Mouse (Mus musculus) neural tube, embryonic 14.5 days (tissue): ENCODE data around the gene Gm20683. TPM values are rescaled to one million over a fixed set of nuclear protein-coding genes. Genes with fewer than 3 reads are reported as not detected.

ENCODE experiments used
- ATAC-seq: fragments of 200-750 bp; cut with Nextera tagmentation; 2 replicates; pipeline ENCODE4 v1.8.0; 2017; ENCODE audit warnings: low read depth, mild to moderate bottlenecking, moderate TSS enrichment, moderate library complexity
- H3K27ac ChIP-seq: fragments of 300-500 bp; sonication (generic); 2 replicates; pipeline ENCODE4 v1.5.1; 2014; ENCODE audit warnings: low read depth, mild to moderate bottlenecking, control low read depth, low read length, moderate library complexity, mixed read lengths
- H3K27me3 ChIP-seq: fragments of 300-500 bp; sonication (generic); 2 replicates; pipeline ENCODE4 v1.6.1; 2014; ENCODE audit warnings: low read length; ENCODE audit not compliant: control insufficient read depth, insufficient read depth
- H3K36me3 ChIP-seq: fragments of 300-500 bp; sonication (generic); 2 replicates; pipeline ENCODE4 v1.6.1; 2014; ENCODE audit warnings: low read length, mixed read lengths; ENCODE audit not compliant: control insufficient read depth, insufficient read depth
- H3K4me1 ChIP-seq: fragments of 300-500 bp; sonication (generic); 2 replicates; pipeline ENCODE4 v1.6.1; 2014; ENCODE audit warnings: low read length; ENCODE audit not compliant: control insufficient read depth, insufficient read depth
- H3K4me2 ChIP-seq: fragments of 300-500 bp; sonication (generic); 2 replicates; pipeline ENCODE4 v1.6.1; 2014; ENCODE audit warnings: mild to moderate bottlenecking, low read depth, low read length, control low read depth
- H3K4me3 ChIP-seq: fragments of 300-500 bp; sonication (generic); 2 replicates; pipeline ENCODE4 v1.5.1; 2014; ENCODE audit warnings: low read depth, low read length, control low read depth, mixed read lengths
- H3K9ac ChIP-seq: fragments of 300-500 bp; sonication (generic); replicated peaks from 2 replicates; pipeline ENCODE4 v1.6.1; 2014; ENCODE audit warnings: low read depth, mild to moderate bottlenecking, control low read depth, low read length, mixed read lengths
- H3K9me3 ChIP-seq: fragments of 300-500 bp; sonication (generic); 2 replicates; pipeline ENCODE4 v1.6.1; 2016; ENCODE audit warnings: low read length; ENCODE audit not compliant: control insufficient read depth
- whole genome bisulfite sequencing: fragments of 180-500 bp; shearing (Covaris S2); extraction: QIAGEN DNeasy Blood & Tissue Kit; methylation state at CpG from one replicate; pipeline ENCODE4 v1.1.7; 2014; 5-methylcytosine and 5-hydroxymethylcytosine counted together
- polyA plus RNA-seq: library from polyadenylated mRNA; unstranded; fragments of >200 nt; fragmentation: Nextera tagmentation; extraction: Ambion mirVana; gene quantifications from 2 replicates; pipeline ENCODE4 v1.2.1, GENCODE M21; 2014

Gm20683 gene
- polyA plus RNA-seq, 1 experiment from 2014 or later: 10.6 TPM

- H3K27me3 ChIP-seq: no peaks in the 10 kb centered on the region
- peak within 1 kb of the TSS; percentile 7; the same call in 1 of the 2 replicates for H3K27ac ChIP-seq
- H3K9me3 ChIP-seq: no peaks in the 10 kb centered on the region
- WGBS: 0% methylated on average over 24 of the region's 24 CpGs
- peaks cover 6% of the 10 kb centered on the region for H3K4me1 ChIP-seq
- peak within 1 kb of the TSS; percentile 74 for H3K4me2 ChIP-seq
- H3K36me3 ChIP-seq: no peaks in the 10 kb centered on the region
- H3K9ac ChIP-seq: peak within 1 kb of the TSS; percentile 61
- peak within 1 kb of the TSS; percentile 68 for H3K4me3 ChIP-seq
- ATAC-seq: peak; percentile 84
Observed at GRCm38 (mm10) chr17:25868601-25869191, 27.1 kb upstream of the Gm20683 start, which contains the start of gene Mcrip2. Mcrip2 (minus strand) TSS chr17:25868764.

- Histone ChIP-seq H3K4me2 (peak overlapping the region; percentile 74), H3K4me3 (peak overlapping the region; percentile 68), H3K27ac (no peak overlapping the region), H3K36me3 (no peaks in the 10 kb centered on the region), H3K4me1 (peaks cover 6% of the 10 kb centered on the region), H3K9me3 (no peaks in the 10 kb centered on the region), H3K27me3 (no peaks in the 10 kb centered on the region), H3K9ac (peak overlapping the region; percentile 61)
- 2% methylated on average over 42 of the region's 42 CpGs for WGBS
- peak; percentile 53 for ATAC-seq
Observed at GRCm38 (mm10) chr17:25867836-25868600, 26.5 kb upstream of the Gm20683 start.

GRCm38 (mm10) chr17:25867509-25867835 lies 25.9 kb upstream of the Gm20683 start:
- Histone ChIP-seq H3K4me3 (peak overlapping the region; percentile 68), H3K36me3 (no peaks in the 10 kb centered on the region), H3K4me2 (peak overlapping the region; percentile 74), H3K27ac (no peak overlapping the region), H3K4me1 (peaks cover 6% of the 10 kb centered on the region), H3K9me3 (no peaks in the 10 kb centered on the region), H3K27me3 (no peaks in the 10 kb centered on the region), H3K9ac (peak overlapping the region; percentile 61; the same call in 1 of the 2 replicates)
- WGBS: 13% methylated on average over 7 of the region's 7 CpGs
- no peak for ATAC-seq

GRCm38 (mm10) chr17:25866172-25866571 lies 24.6 kb upstream of the Gm20683 start:
- Histone ChIP-seq H3K36me3 (no peaks in the 10 kb centered on the region), H3K4me3 (no peak overlapping the region), H3K9me3 (no peaks in the 10 kb centered on the region), H3K27me3 (no peaks in the 10 kb centered on the region), H3K9ac (no peak overlapping the region), H3K27ac (no peak overlapping the region), H3K4me2 (no peak overlapping the region), H3K4me1 (peaks cover 6% of the 10 kb centered on the region)
- no peak for ATAC-seq
- WGBS: 94% methylated on average over 3 of the region's 3 CpGs

- ATAC-seq: no peak
- Histone ChIP-seq H3K9ac (no peak overlapping the region), H3K9me3 (no peaks in the 10 kb centered on the region), H3K4me1 (peaks cover 13% of the 10 kb centered on the region), H3K4me3 (no peak overlapping the region), H3K27me3 (no peaks in the 10 kb centered on the region), H3K27ac (no peak overlapping the region), H3K4me2 (no peak overlapping the region), H3K36me3 (no peaks in the 10 kb centered on the region)
- WGBS: 91% methylated on average over 11 of the region's 11 CpGs
Observed at GRCm38 (mm10) chr17:25865288-25865687, 23.7 kb upstream of the Gm20683 start.

GRCm38 (mm10) chr17:25864311-25864710 lies 22.7 kb upstream of the Gm20683 start:
- Histone ChIP-seq H3K27me3 (no peaks in the 10 kb centered on the region), H3K4me3 (no peak overlapping the region), H3K9me3 (no peaks in the 10 kb centered on the region), H3K36me3 (no peaks in the 10 kb centered on the region), H3K4me2 (no peak overlapping the region), H3K27ac (no peak overlapping the region), H3K9ac (no peak overlapping the region), H3K4me1 (peaks cover 14% of the 10 kb centered on the region)
- 95% methylated on average over 14 of the region's 14 CpGs for WGBS
- no peak for ATAC-seq

GRCm38 (mm10) chr17:25863681-25864080 lies 22.1 kb upstream of the Gm20683 start:
- Histone ChIP-seq H3K4me3 (no peak overlapping the region), H3K4me1 (peaks cover 14% of the 10 kb centered on the region), H3K9me3 (no peaks in the 10 kb centered on the region), H3K27me3 (no peaks in the 10 kb centered on the region), H3K36me3 (no peaks in the 10 kb centered on the region), H3K27ac (no peak overlapping the region), H3K9ac (no peak overlapping the region), H3K4me2 (no peak overlapping the region)
- WGBS: 89% methylated on average over 6 of the region's 6 CpGs
- ATAC-seq: no peak

GRCm38 (mm10) chr17:25861704-25862612 lies 20.4 kb upstream of the Gm20683 start:
- Histone ChIP-seq H3K9me3 (no peaks in the 10 kb centered on the region), H3K4me2 (peak overlapping the region; percentile 89), H3K27ac (peak overlapping the region; percentile 74), H3K36me3 (no peaks in the 10 kb centered on the region), H3K9ac (peak overlapping the region; percentile 79), H3K4me1 (peaks cover 8% of the 10 kb centered on the region), H3K27me3 (no peaks in the 10 kb centered on the region), H3K4me3 (peak overlapping the region; percentile 60)
- 14% methylated on average over 6 of the region's 6 CpGs for WGBS
- 0 out of 2 replicates have a peak, but pooled peaks have one; percentile 22 for ATAC-seq
